Mouse (Mus musculus) T-helper 1 cell (primary cell): ENCODE measurements around the gene Krt18.

Experiments used
- in situ Hi-C: fragments of 300-600 bp; cut with MboI, MseI; formaldehyde crosslinking; loops from one replicate; pipeline ENCODE4 v1.15.1; 2025; ENCODE audit warnings: high pct_unique_total_duplicates

Gene Krt18

DNA sequence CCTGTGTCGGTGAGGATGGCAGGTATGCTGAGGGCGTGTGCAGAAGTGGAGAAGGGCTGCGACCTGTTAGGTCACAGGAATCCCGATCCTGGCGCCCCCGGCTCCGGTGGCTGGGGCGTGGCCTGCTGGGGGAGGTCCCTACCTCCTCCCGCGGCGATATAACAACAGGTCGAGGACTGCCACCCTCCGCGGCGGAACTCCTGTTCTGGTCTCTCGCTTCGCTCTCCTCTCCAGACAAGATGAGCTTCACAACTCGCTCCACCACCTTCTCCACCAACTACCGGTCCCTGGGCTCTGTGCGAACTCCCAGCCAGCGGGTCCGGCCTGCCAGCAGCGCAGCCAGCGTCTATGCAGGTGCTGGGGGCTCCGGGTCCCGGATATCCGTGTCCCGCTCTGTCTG lies at the start of gene Krt18:
Krt18 (plus strand) TSS at position 141 of the 400 bp plus-strand sequence.
- in situ Hi-C loops: no loop called here

DNA sequence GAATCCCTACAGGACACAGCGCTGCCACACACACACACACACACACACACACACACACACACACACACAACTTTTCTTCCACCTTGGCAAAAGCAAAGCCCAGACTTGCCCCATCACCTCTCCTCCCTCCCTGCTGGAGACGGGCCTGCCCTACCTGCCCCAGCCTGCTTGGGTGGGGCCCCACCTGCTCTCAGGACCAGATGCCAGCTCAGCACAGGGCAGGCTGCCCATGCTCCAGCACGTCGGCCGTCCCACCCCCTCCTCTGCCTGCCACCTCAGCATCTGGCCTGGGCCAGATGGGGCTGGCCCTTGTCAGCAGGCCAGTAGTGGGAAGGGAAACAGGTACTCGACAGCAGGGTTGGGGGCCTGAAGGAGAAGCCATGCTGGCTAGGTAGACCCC lies 47.1 kb upstream of the Krt18 start:
- in situ Hi-C loops: no loop called here

DNA sequence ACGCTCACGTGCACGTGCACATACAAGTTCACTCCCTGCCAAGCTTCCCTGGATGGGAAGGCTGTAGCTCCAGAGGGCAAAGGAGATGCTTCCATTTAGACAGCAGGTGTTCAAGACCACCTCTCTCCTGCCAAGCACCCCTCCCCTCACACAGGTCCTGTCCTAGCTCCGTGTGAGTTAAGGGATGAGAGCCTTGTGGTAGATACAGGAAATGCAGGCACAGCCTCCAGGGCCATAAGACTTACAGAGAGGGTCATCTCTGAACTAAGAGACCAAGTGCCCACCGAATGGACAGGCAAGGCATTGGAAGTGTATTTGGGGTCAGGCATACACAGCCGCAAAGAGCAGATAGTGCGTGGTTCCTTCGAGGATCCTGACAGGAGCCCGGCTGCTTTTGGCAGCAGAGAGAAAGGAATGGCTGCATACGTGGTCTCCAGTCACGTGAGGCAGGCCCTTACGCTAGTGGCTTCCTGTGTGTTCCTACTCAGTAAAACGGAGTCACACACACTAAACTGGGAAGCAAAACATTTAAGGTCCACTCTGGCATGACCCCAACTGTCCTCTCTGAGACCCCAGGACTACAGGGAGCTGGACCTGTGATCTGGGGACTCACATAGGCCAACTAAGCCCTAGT lies 44.5 kb upstream of the Krt18 start:
- in situ Hi-C loops: no loop called here

DNA sequence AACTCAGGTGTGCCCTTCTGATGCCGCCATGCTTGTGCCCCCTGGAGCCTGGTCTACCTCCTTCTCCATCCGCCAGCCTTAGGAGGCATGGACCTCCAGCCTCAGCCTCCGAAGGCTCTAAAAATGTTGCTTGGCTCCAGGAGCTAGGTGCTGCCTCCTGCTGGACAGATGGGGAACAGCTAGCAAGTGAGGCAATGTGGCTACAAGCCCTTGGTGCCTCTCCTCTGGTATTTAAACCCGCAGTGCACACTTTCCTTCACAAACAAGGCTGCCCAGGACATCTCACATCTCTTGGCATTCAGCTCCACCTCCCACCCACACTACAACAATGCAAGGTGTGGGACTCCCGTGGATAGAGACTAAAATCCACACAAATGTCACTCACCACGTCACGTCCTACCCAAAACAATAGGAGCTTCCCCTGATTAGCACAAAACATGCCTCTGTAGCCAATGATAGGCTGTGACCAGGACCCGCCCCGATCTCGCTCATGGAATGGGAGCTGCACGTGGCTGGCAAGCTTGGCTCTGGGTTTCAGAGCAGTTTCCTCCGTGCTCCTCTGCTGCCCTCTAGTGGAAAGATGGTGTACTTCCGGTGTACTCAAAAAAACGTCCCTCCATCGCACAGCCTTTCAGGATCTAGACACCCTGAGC lies 43.9 kb upstream of the Krt18 start:
- in situ Hi-C loops: no loop called here

DNA sequence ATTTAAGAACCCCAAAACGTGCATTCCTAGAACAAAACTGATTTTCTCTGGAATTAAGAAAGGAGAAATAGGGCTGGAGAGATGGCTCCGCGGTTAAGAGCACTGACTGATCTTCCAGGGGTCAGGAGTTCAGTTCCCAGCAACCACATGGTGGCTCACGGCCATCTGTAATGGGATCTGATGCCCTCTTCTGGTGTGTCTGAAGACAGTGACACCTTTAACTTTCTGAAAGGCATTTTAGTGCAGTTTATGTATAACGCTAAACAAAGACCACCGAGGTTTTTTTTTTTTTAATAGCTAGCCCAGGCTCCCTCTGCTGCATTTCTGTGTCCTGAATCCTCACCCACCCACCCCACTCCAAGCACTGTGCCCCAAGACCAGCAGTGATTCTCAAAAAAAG lies 43.2 kb upstream of the Krt18 start:
- in situ Hi-C loops: no loop called here

DNA sequence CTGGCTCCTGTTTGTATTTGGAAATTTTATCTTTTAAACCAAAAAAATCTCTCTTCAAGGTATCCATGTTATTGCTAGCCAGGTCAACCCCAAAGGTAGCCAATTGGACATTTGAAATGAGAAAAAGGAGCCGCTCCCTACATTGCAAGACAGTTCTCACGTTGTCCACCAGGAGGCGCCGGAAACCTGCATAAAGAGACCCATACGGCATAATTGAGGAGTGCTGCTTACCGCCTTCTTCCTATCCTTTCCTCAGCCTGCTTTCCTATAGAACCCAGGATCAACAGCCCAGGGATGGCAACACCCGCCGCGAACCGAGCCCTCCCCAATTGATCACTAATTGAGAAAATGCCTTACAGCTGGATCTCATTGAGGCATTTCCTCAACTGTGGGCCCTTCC lies 39.9 kb upstream of the Krt18 start:
- in situ Hi-C loops: no loop called here

DNA sequence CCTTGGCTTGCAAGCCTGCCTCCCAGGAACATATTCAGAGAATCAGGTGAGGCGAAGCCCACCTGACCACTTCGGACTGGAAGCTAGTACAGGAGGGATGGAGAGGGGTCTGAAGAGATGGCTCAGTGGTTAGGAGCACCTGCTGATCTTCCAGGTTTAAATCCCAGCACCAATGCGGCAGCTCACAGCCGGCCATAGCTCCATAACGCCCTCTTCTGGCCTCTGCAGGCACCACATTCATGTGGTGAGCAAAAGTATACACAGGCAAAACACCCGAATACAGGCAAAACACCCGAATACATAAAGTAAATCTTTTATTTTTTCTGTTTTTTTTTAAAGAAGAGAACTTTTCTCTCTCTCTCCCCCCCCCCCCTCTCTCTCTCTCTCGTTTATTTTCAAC lies 39.3 kb upstream of the Krt18 start:
- in situ Hi-C loops: no loop called here

DNA sequence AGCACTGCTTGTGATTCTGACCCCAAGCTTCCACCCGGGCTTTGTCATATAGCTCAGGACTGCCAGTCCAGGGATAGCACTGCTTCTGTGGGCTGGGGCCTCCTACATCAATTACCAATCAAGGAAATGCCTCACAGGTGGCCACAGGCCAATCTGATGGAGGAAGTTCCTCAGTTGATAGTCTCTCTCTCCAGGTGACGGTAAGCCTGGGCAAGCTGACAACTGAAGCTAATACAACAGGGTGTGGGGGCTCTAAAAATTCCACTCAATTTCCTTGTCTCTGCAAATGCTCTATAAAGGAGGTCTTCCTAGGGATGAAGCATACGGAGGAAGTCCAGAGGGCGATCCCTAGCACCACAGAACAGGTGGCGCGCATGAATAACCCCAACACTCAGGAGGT lies 37.0 kb upstream of the Krt18 start:
- in situ Hi-C loops: loop anchor here (5.0 to 10.0 kb wide), 2 partner anchors 71 to 474 kb away; no protein-coding TSS in a partner anchor

DNA sequence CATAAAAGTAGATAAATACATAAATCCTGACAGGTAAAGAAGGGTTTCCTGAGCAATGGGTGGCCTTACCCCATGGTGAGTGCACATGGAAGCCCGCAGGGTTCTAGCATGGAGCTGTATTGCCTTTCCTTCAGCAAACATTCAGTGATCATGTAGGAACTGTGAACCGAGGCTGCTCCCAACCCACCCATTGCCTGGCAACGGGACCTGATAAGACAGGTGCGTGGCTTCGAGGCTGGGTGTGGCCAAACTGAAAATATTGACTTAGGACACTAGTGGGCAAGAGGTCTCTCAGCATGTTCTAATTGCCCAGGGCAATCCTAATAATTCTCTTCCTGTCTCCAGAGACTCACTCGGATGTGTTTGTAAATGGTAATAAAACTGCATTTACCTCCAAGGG lies 33.6 kb upstream of the Krt18 start:
- in situ Hi-C loops: loop anchor here (5.0 to 10.0 kb wide), 2 partner anchors 68 to 470 kb away; no protein-coding TSS in a partner anchor

DNA sequence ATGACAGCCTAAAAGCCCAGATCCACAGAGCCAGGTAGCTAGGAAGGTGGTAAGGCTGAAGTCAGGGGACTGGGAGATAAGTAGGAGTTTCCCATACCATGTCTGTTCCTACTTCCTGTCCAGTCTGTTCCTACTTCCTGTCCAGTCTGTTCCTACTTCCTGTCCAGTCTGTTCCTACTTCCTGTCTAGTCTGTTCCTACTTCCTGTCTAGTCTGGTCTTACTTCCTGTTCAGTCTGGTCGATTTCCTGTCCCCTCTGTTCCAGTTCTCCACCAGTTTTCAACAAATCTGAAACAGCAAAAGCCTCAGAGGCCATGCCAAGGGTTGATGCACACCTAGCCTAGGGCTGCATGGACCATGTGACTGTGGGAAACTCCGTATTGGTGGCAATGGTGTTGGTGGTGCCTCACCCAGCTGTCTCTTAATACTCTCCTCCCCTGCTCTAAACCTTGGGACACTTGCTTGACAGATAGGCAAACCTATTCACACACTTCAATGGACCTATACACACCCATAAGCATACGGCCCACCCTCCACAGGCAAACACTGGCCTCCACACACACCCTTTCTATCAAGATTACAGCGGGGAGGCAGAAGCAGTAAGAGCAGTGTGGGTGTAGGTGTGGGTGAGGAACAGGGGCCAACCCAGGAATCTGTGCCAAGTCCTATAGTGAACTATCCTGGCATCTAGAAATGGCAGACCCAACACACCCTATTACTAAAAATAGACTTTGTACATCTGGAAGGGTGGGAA lies 32.3 kb upstream of the Krt18 start:
- in situ Hi-C loops: loop anchor here (10.0 kb wide), 1 partner anchor 469 kb away; no protein-coding TSS in a partner anchor

DNA sequence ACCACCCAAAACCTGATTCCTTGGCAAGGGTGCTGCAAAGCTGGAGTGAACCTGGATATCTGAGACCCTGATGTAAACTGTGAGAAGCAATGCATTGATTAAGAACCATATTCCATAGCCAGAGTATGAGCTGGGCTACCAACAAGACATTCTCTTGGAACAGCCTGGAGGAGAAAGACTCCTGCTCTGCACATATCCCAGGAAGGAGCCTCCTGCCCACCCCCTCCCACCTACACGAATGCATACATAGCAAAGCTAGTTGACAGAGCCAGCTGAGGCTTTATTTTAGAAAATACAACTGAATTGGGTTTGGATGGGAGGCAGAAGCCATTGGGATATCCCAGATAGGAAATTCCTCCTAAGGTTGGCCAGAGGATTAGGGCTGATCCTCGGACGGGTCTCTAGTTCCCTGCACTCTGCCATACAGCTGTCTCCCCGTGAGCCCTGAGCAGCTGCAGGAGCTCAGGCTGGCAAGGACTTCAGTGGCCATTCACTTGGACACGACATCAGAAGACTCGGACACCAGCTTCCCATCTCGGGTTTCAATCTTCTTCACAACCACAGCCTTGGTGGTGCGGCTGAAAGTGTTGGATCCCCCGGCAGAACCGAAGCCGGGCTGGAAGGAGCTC lies 31.4 kb upstream of the Krt18 start:
- in situ Hi-C loops: loop anchor here (10.0 kb wide), 1 partner anchor 468 kb away; no protein-coding TSS in a partner anchor

DNA sequence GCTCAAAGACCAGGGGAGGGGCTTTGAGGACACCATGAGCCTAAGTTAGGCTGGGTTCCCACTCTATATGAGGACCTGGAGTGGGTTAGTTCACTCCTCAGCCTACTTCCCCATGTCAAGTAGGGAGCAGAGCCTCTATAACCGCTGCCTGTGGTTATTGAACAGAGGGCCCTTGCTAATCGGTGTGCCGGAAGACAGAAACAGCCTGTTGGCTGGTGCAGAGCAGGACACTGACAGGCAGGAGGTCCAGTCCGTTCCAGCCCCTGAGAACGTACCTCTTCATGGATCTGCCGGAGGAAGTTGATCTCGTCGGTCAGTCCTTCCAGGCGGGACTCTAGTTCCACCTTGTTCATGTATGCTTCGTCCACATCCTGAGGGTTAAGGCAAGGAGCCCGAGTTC lies 28.8 kb upstream of the Krt18 start:
- in situ Hi-C loops: loop anchor here (10.0 kb wide), 1 partner anchor 466 kb away; no protein-coding TSS in a partner anchor

DNA sequence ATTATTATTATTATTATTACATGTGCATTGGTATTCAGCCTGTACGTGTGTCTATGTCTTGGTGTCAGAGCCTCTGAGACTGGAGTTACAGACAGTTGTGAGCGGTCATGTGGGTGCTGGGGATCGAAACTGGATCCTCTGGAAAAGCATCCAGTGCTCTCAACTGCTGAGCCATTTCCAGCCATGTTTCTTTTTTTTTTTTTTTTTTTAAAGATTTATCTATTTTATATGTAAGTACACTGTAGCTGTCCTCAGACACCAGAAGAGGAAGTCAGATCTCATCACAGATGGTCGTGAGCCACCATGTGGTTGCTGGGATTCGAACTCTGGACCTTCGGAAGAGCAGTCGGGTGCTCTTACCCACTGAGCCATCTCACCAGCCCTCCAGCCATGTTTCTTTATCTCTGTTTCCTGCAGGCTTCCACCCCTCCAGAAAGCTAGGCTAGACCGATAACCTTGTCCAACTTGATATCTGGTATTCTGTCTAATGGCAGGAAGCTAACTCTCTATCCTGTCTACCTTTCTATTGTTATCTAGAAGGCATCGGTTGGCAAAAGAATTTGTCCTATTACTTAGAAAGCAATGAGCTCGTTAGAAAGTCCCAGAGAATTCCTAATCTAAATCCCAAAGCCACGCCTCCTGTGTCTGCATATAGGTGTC lies 28.2 kb upstream of the Krt18 start:
- in situ Hi-C loops: loop anchor here (10.0 kb wide), 1 partner anchor 465 kb away; no protein-coding TSS in a partner anchor

DNA sequence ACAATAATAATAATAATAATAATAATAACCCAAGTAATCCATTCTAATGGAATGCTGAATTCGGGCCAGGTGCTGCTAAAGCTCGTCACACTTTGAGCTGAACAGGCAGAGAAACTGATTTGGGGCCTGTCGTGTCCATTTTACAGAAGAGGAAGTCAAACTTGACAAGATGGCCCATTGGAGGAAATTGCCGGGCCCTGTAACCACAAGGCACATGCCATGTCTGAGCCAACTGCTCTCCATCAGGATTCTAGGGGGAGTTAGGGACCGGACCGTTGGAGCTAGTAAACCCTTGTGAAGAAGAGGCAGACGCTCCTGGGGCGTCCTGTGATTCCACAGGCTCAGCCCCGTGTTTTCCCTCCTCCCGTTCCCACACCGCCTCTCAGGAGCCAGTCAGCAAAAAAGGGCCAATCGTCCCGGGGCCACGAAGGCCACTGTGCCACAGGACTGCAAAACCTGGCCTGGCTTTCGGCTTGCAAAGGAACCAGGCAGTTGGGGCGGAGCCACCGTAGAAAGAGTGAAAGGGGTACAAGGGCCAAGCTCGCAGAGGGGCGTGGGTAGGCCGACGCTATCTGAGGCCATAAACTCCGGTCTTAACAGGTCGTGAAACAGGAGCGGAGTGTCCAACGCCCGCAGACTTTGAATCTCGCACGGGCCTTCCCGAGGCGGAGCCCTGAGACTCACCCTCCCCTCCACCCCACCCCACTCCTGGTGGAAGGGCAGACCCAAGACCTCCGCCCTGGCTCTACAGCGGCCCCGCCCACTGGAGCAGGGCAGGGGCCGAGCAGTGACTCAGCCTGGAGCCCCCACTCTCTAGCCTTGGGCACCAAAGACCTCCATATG lies 25.1 kb upstream of the Krt18 start:
- in situ Hi-C loops: no loop called here

DNA sequence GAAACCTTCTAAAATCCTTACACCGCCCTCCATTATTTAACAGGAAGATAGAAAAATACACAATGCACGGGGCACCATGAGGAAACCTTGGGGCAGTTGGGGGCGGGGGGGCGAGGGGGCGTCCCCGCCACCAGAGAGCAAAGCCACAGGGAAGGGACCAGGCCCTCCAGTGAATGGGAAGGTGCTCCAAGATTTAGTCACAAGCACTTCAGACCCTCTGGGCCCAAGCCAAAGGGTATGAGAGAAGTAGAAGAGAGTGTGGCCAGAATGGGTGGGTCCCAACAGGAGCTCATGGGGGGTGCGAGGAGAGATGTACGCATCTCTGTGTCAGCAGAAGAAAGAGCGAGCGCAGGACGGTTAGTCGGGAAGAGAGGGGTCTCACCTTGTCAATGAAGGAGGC lies 24.5 kb upstream of the Krt18 start:
- in situ Hi-C loops: no loop called here

DNA sequence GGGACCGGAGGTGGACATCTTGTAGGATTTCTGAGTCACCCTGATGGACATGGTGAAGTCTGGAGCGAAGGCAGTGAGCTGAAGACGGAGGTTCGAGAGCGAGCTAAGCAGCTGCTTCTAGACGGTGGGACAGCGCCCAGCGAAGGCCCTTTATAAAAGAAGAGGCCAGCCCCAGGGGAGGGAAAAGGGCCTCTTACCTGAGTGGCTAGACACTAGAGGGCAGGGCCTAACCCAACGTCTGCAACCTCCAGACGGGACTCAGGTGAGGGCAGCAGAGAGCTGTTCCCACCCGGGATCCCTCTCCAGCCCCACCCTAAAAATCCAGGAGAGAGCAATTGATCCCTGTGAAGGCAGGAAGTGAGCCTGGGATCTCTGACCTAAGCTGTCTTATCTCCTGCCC lies 23.8 kb upstream of the Krt18 start, which contains the start of gene Krt8:
Krt8 (minus strand) TSS at position 294 of the 400 bp plus-strand sequence.
- in situ Hi-C loops: no loop called here

DNA sequence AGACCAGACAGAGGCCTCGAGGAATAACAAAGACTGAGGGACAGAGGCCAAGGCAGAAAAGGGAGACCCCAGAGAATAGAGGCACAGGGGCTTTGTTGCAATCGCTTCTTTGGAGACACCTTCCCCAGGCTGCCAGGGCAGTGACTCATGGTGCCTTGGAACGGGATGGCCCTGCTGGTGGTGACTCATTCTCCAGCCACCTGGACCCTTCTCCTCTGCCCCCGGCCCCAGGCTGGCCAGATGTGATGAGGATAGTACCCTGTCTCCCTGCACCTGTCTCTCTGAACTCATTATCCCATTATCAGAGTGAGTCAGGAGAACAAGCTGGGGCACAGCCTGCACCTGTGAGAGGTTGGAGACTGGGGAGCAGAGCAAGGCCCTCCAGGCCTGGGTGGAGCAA lies 22.7 kb upstream of the Krt18 start:
- in situ Hi-C loops: no loop called here

DNA sequence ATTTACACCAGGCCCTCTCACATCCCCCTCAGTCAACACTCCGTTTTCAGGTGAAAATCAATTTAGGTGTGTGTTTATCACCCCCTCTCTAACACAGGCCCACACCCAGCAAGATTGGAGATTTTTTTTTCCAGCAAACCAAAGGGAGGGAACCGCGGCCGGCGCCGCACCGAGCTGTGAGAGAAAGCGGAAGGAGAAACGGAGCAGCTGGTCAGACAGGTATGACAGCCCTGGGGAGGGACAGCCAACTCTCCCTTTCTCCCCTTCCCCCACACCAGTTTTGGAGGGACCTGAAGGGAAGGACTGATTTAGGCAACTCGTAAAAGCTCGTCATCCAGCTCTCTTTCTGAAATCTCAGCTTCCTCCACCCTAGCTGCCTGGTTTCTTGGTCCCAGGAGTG lies 21.7 kb upstream of the Krt18 start:
- in situ Hi-C loops: no loop called here

DNA sequence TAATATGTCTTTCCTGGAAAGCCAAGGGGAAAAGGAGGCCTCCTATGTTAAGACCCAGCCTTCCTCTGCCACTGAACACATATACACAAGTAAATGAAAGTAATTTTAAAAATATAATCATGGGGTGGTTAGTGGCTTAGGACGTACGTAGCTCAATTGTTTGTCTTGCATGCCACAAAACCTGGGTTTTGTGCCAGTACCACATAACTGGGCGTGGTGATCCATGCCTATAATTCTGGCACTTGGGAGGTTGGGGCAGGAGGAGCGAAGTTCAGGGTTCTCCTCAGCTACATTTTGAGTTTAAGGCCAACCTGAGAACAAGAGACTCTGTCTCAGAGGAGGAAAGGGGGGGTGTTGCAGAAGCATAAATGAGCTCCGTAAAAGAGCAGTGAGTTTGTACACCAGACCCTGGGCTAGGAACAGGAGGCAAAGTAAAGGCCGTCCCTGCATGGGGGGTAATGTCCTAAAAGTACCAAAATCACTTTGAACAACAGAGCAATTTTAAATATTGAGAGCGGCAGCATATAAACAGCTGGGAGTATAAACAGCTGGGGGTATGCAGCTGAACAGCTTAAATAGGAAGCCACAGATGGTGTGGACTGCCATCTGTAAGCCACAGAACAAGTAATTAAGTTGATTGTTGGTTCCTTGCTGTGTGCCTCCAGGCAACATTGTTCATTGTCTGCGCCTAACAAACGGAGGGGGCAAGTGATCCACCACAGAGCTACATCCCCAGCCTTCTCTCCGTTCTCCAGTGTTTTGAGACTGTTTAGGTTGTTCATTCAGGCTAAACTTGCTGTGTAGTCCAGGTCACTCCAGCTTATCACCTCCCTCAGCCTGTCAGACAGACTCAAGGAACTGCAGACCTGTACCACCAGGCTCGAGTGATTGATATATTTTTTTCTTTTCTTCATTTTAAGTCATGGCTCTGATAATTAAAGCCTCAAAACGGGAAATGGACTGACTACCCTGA lies 20.6 kb upstream of the Krt18 start:
- in situ Hi-C loops: no loop called here
